Mouse (Mus musculus): ENCODE measurements around the gene Tap2.

GRCm38 (mm10) chr17:34179019-34179418 lies 24.3 kb upstream of the Tap2 start:
- TF ChIP-seq TCF12 (IDR thresholded peaks at IDR 0.05; ENCODE audit: low read depth, low read length) (no peak), POLR2A (IDR thresholded peaks at IDR 0.05; ENCODE audit: low read depth, low read length) (peak; percentile 52; the same call in 1 of the 2 replicates)

Measured in CH12.LX (cell line).